Mouse (Mus musculus): ENCODE results near the gene Krtap19-3.

Gene Krtap19-3

DNA sequence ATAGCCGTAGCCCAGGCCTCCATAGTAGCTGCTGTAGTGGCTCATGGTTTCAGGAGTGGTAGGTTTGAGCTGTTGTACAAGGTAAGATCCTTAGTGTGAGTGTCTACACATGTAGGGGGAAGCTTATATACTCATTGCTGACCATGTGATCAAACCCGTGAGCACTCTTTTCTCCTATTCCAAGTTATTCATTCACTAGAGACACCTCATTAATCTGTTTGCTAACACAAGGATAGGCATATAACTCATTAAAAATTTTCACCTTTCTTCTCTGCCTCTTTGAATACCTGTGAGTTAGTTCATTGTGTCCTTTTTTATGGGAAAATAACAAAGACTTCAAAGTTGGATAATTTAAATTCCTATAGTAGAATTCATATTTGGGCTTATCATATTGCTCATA, at the start of gene Krtap19-3:
Gene Krtap19-3 (minus strand): TSS at position 101 of the 400 bp plus-strand sequence.
- DNase-seq (ENCODE audit: low read depth) = no peak

DNA sequence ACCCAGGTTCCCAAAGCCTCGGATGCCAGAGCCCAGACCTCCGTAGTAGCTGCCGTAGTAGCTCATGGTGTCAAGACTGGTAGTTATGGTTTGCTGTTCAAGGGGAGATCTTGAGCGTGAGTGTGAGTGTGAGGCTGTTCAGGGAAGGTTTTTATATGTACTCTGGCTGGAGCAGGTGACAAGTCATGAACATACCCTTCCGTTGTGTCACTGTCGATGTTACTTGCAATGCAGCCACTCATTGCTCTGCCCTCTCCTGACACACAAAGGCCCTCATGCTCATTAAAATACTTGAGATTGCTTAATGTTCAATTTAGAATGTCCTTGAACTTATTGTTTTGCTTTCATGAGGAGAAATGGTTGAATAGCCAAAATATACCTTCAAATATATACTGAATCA, 18.5 kb upstream of the Krtap19-3 start, which contains the start of gene Krtap19-5:
Gene Krtap19-5 (minus strand): TSS at position 101 of the 400 bp plus-strand sequence.
- DNase-seq (ENCODE audit: low read depth) = no peak

DNA sequence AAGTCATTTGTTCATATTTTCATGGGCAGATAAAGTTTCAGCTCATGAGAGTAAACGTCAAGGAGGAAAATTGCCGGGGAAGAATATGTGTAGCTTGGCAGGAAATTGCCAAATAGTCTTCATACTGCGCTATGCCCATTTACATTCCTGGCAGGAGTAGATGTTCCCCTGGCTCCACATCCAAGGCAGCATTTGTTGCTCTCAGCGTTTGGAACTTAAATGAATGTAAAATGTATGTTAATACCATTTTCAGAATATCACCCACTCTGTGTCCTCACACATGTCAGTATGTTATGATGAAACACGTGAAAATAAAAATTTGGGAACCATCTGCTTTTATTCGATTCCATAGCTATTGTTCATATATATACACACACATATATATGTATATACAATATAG, 9.0 kb upstream of the Krtap19-3 start:
- no peak for DNase-seq (ENCODE audit: low read depth)

DNA sequence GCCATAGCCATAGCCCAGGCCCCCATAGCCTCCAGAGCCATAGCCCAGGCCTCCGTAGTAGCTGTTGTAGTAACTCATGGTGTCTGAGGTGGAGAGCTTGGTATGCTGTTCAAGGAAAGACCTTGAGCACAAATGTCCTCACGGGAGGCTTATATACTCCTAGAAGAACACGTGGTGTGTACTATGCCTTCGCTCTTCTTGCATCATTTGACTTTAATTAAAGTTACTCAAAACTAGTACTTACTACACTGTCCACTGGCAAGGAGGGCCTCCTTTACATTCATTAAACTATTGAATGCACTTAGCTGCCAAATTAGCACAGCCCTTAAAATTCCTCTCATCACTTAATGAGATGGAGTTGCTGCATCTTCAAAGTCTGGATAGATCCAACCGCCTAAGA, 7.2 kb upstream of the Krtap19-3 start, which contains the start of gene Krtap19-4:
Gene Krtap19-4 (minus strand): TSS at position 101 of the 400 bp plus-strand sequence.
- DNase-seq (ENCODE audit: low read depth) = no peak

DNA sequence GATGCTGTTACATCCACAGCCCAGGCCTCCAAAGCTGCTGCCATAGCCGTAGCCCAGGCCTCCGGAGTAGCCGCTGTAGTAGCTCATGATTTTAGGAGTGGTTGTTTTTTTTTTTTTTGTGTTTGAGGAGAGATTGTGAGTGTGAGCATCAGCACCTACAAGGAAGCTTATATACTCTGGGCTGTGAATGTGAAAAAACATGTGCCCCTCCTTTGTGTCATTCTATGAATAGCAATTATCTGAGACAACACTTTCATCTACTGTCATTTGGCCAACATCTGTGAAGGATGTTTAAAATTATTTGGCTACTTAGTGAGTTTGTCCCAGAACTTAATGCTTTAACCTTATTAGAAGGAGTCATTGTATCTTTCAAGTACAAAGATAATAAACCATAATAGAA, 3.7 kb downstream of the Krtap19-3 start, which contains the start of gene Krtap19-2:
Gene Krtap19-2 (minus strand): TSS at position 101 of the 400 bp plus-strand sequence.
- no peak for DNase-seq (ENCODE audit: low read depth)

DNA sequence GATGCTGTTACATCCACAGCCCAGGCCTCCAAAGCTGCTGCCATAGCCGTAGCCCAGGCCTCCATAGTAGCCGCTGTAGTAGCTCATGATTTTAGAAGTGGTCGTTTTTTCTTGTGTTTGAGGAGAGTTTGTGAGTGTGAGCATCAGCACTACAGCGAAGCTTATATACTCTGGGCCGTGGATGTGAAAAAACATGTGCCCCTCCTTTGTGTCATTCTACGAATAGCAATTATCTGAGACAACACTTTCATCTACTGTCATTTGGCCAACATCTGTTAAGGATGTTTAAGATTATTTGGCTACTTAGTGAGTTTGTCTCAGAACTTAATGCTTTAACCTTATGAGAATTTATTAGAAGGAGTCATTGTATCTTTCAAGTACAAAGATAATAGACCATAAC, 8.5 kb downstream of the Krtap19-3 start, which contains the start of gene Krtap19-1:
Gene Krtap19-1 (minus strand): TSS at position 101 of the 400 bp plus-strand sequence.
- DNase-seq (ENCODE audit: low read depth) = no peak

DNA sequence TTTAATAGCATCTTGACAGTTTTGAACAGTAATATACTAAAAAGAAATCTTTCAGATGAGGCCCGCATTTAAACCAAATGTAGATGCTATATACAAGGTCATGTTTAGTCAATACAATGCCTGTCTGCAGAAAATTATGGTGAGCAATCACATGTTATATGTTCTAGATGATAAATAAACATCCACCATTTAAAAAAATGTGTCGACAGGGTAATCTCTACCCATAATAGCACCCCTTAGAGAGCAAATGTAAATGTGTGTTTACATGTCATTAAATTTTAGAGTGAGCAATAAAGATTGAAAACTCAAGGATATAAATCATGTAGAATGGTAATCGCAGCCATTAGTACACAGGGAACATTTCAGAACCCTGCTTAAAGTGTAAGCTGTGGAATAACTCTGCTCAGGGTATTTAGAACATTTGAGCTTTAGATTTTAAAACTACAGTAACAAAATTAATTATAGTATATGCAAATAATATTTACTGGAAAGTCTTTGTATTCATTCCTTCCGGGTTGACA, 12.9 kb downstream of the Krtap19-3 start:
- DNase-seq (ENCODE audit: low read depth) = no peak

DNA sequence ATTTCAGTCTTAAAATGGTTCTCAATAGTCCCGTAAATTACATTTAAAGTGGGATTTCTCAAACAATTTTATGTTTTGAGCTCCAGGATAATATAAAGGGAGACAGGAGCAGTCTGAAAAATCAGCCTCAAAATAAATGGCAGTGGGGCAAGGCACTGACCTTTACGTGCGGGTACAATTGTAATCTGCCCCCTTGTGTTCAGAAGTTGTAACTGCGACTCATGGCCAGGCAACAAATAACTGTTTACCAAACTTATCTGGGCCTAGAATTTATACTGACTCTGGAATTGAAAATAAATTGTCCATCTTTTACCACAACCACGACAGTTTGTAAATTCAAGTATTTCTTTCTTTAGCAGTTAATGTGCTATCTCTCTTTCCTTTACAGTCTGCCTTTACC, 26.4 kb downstream of the Krtap19-3 start:
- DNase-seq (ENCODE audit: low read depth) = no peak

DNA sequence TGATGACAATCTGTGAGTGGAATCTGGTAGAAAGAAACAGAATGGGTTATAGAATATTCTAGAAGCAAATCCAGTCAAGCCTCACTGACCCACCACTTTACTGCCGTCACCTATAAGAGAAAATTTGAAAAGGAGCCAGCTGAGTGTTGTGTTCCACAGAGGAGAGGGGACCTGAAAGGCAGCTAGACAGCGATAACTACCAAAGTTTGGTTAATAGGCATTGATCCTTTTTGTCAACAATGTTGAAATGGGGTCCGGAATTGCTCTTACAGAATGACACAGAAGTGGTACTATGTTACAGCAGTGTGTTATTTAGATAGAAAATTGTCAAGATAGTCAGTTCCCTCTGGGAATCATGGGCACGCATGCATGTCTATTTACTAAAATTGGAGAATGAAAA, 29.3 kb downstream of the Krtap19-3 start:
- no peak for DNase-seq (ENCODE audit: low read depth)

DNA sequence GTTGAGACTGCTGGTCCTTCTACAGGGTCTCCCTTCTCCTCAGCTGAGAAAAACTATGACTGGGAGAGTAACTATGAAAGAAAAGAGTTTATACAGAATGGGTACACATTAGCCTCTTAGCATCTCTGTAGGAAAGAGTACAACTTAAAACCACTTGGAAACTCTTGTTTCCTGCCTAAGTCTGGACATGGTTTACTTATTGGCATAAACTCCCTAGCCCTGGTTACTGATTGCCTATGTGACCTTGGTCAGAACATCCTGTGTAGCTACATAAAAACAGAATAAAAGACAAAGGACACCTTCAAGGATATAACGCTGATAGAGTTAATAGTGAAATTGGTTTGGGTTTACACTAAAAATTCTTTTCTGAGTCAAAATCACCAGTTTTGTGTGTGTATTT, 30.5 kb downstream of the Krtap19-3 start:
- DNase-seq (ENCODE audit: low read depth) = no peak

Measured in c-Kit-positive CD71-positive TER-119-negative erythroid progenitor cells, embryonic 14.5 days (primary cell).